In the genomic region with DNA sequence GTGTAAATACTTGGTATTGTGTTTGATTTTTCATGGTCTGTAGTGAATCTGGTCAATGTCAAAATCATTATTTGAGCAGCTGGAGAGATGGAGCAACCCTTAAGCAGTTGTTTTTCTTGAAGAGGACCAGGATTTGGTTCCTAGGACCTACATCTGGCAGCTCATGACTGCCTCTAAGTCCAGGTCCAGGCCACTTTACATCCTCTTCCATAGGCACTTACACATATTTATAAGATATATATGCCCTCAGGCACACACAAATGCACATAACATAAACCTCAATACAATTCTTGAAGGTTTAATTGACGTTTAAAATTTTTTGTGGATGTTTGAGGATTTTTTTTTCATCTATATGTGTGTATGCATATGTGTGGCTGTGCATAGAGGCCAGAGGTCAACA, we compare ENCODE assay signal across 16 mouse cellular contexts.
"Had no signal": no experiment of that assay in that cellular context is flagged by ENCODE, and none has a peak within 500 bp of the region (broad histone marks: within the 10 kb centered on the region; RNA-seq: fewer than 3 reads in every experiment).

No protein-coding gene starts in this region.

- H3K9ac ChIP-seq: neural tube, embryonic 13.5 days; neural tube, embryonic 15.5 days; stomach, embryonic 15.5 days had no signal

- H3K36me3 ChIP-seq: neural tube, embryonic 13.5 days; neural tube, embryonic 15.5 days; stomach, embryonic 15.5 days had no signal

- H3K9me3 ChIP-seq: neural tube, embryonic 13.5 days; neural tube, embryonic 15.5 days; stomach, embryonic 15.5 days had no signal

- H3K27me3 ChIP-seq: neural tube, embryonic 13.5 days; neural tube, embryonic 15.5 days; stomach, embryonic 15.5 days had no signal

- H3K4me2 ChIP-seq: neural tube, embryonic 13.5 days; neural tube, embryonic 15.5 days; stomach, embryonic 15.5 days had no signal

- H3K27ac ChIP-seq: neural tube, embryonic 13.5 days; neural tube, embryonic 15.5 days; stomach, embryonic 15.5 days; stomach, postnatal 0 days had no signal

- DNase-seq: retina, postnatal 1 day; right cerebral cortex, adult 18-20 months; right cerebral cortex, postnatal 14 days; right cerebral cortex, postnatal 25 days; right cerebral cortex, postnatal 4 days; spleen, adult 18-20 months; thymus, adult 18-20 months; thymus, adult 2 months; thymus, postnatal 14 days; thymus, postnatal 25 days; thymus, postnatal 36 days; thymus, postnatal 4 days had no signal

- H3K4me1 ChIP-seq: neural tube, embryonic 13.5 days; neural tube, embryonic 15.5 days; stomach, embryonic 15.5 days had no signal

- H3K4me3 ChIP-seq: neural tube, embryonic 13.5 days; neural tube, embryonic 15.5 days; stomach, embryonic 15.5 days had no signal
